Mouse (Mus musculus): Measurements from ENCODE around the gene Erp29. TPM values are rescaled to one million over a fixed set of nuclear protein-coding genes. Genes with fewer than 3 reads are reported as not detected.

The Erp29 gene
- polyA plus RNA-seq, 1 experiment from 2014 or later = 111 TPM

DNA sequence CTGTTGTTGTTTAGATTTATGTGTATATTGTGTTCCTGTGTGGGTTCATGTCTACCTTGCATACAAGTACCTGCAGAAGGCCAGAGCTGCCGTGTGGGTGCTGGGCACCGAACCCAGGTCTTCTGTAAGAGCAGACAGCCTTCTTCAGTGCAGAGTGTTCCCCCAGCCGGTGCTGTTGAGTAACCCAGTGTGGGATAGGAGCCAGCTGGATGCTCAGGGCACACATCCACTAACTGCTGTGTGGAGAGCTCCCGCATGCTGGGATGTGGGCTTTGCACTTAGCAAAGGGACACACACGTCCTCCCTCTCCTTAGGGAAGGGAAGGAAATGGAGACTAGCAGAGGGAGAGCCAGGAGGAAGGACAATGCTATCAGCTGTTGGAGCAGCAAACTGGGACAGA lies 14.2 kb downstream of the Erp29 start:
- H3K4me2 ChIP-seq (replicated peaks; ENCODE audit: low read depth, low read length) = no peak overlapping the region
- peaks cover 20% of the 10 kb centered on the region for H3K36me3 ChIP-seq (ENCODE audit: control insufficient read depth, insufficient read depth, low read length)
- H3K4me1 ChIP-seq (replicated peaks; ENCODE audit: control insufficient read depth, insufficient read depth, low read length) = no peaks in the 10 kb centered on the region
- no peaks in the 10 kb centered on the region for H3K9me3 ChIP-seq (ENCODE audit: control insufficient read depth, low read length)
- no peak overlapping the region for H3K27ac ChIP-seq (ENCODE audit: low read depth, low read length)
- H3K4me3 ChIP-seq (ENCODE audit: low read depth, low read length) = no peak overlapping the region
- ATAC-seq (ENCODE audit: low FRiP score) (no peak), DNase-seq (ENCODE audit: low spot score) (no peak)
- H3K27me3 ChIP-seq (ENCODE audit: control insufficient read depth, insufficient read depth, low read length) = no peaks in the 10 kb centered on the region
- H3K9ac ChIP-seq (ENCODE audit: low read depth, low read length) = no peak overlapping the region
- 87% methylated on average over 5 of the region's 5 CpGs for WGBS

GRCm38 (mm10) chr5:121428954-121429353 lies 23.4 kb downstream of the Erp29 start:
- ATAC-seq (ENCODE audit: low FRiP score) = no peak
- peaks cover 15% of the 10 kb centered on the region for H3K36me3 ChIP-seq (ENCODE audit: control insufficient read depth, insufficient read depth, low read length)

DNA sequence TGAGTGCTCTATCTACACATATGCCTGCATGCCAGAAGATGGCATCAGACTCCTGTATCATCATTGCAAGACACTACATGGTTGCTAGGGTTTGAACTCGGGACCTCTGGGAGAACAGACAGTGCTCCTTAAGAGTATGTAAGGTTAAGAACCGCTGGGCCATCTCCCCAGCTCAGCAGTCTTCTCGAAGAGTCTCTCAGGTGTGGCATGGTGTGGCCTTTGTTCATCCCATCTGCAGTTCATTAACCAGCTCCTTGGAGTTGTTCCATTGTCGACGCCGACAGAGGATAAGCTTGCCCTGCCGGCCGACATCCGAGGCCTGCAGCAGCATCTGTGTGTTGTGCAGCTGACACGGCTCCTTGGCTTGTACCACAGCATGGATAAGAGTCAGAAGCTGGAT lies 29.0 kb downstream of the Erp29 start:
- ATAC-seq (ENCODE audit: low FRiP score) (no peak), DNase-seq (ENCODE audit: low spot score) (no peak)
- 92% methylated on average over 10 of the region's 10 CpGs for WGBS
- Histone ChIP-seq H3K4me1 (replicated peaks; ENCODE audit: control insufficient read depth, insufficient read depth, low read length) (no peaks in the 10 kb centered on the region), H3K27me3 (ENCODE audit: control insufficient read depth, insufficient read depth, low read length) (no peaks in the 10 kb centered on the region), H3K4me3 (ENCODE audit: low read depth, low read length) (no peak overlapping the region), H3K27ac (ENCODE audit: low read depth, low read length) (no peak overlapping the region), H3K4me2 (replicated peaks; ENCODE audit: low read depth, low read length) (no peak overlapping the region), H3K36me3 (ENCODE audit: control insufficient read depth, insufficient read depth, low read length) (peaks cover 8% of the 10 kb centered on the region), H3K9me3 (ENCODE audit: control insufficient read depth, low read length) (no peaks in the 10 kb centered on the region), H3K9ac (ENCODE audit: low read depth, low read length) (no peak overlapping the region)

More at GRCm38 (mm10) chr5:121428954-121429353, 23.4 kb downstream of the Erp29 start:
- 97% methylated on average over 3 of the region's 3 CpGs for WGBS
- Histone ChIP-seq H3K4me2 (replicated peaks; ENCODE audit: low read depth, low read length) (no peak overlapping the region), H3K27ac (ENCODE audit: low read depth, low read length) (no peak overlapping the region), H3K27me3 (ENCODE audit: control insufficient read depth, insufficient read depth, low read length) (no peaks in the 10 kb centered on the region), H3K9me3 (ENCODE audit: control insufficient read depth, low read length) (no peaks in the 10 kb centered on the region), H3K9ac (ENCODE audit: low read depth, low read length) (no peak overlapping the region), H3K4me1 (replicated peaks; ENCODE audit: control insufficient read depth, insufficient read depth, low read length) (no peaks in the 10 kb centered on the region), H3K4me3 (ENCODE audit: low read depth, low read length) (no peak overlapping the region)
- DNase-seq (ENCODE audit: low spot score) = no peak

GRCm38 (mm10) chr5:121422787-121423186 lies 29.5 kb downstream of the Erp29 start:
- H3K9ac ChIP-seq (ENCODE audit: low read depth, low read length) = no peak overlapping the region
- no peak overlapping the region for H3K27ac ChIP-seq (ENCODE audit: low read depth, low read length)
- DNase-seq (ENCODE audit: low spot score) (no peak), ATAC-seq (ENCODE audit: low FRiP score) (no peak)
- WGBS = 93% methylated on average over 6 of the region's 6 CpGs
- H3K9me3 ChIP-seq (ENCODE audit: control insufficient read depth, low read length) = no peaks in the 10 kb centered on the region
- no peak overlapping the region for H3K4me3 ChIP-seq (ENCODE audit: low read depth, low read length)
- peaks cover 10% of the 10 kb centered on the region for H3K36me3 ChIP-seq (ENCODE audit: control insufficient read depth, insufficient read depth, low read length)
- no peaks in the 10 kb centered on the region for H3K27me3 ChIP-seq (ENCODE audit: control insufficient read depth, insufficient read depth, low read length)
- no peak overlapping the region for H3K4me2 ChIP-seq (replicated peaks; ENCODE audit: low read depth, low read length)
- H3K4me1 ChIP-seq (replicated peaks; ENCODE audit: control insufficient read depth, insufficient read depth, low read length) = no peaks in the 10 kb centered on the region

DNA sequence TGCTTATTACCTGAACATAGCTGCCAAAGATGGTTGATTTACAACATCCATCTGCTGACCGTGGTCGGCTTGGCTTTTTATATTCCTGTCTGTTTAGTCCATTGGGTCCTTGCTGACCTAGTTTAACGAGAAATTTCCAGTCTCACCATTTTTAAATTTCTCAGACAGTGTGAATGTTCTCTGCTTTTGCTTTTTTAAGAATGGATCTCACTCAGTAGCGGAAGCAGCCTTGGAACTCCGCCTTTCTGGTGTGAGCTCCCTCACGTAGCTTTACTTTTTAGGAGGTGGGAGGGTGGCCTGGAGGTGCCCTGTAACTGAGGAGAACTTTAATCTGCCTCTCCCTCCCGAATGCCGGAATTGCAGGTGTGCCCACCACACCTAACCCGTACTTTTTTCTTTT lies 31.6 kb downstream of the Erp29 start:
- H3K4me3 ChIP-seq (ENCODE audit: low read depth, low read length) = no peak overlapping the region
- no peaks in the 10 kb centered on the region for H3K27me3 ChIP-seq (ENCODE audit: control insufficient read depth, insufficient read depth, low read length)
- no peaks in the 10 kb centered on the region for H3K9me3 ChIP-seq (ENCODE audit: control insufficient read depth, low read length)
- no peak overlapping the region for H3K27ac ChIP-seq (ENCODE audit: low read depth, low read length)
- peaks cover 18% of the 10 kb centered on the region for H3K36me3 ChIP-seq (ENCODE audit: control insufficient read depth, insufficient read depth, low read length)
- no peak overlapping the region for H3K4me2 ChIP-seq (replicated peaks; ENCODE audit: low read depth, low read length)
- no peak for DNase-seq (ENCODE audit: low spot score)
- no peaks in the 10 kb centered on the region for H3K4me1 ChIP-seq (replicated peaks; ENCODE audit: control insufficient read depth, insufficient read depth, low read length)
- no peak overlapping the region for H3K9ac ChIP-seq (ENCODE audit: low read depth, low read length)
- no peak for ATAC-seq (ENCODE audit: low FRiP score)
- 96% methylated on average over 9 of the region's 9 CpGs for WGBS

- no peak for ATAC-seq (ENCODE audit: low FRiP score)
- peaks cover 10% of the 10 kb centered on the region for H3K36me3 ChIP-seq (ENCODE audit: control insufficient read depth, insufficient read depth, low read length)
- no peak overlapping the region for H3K4me2 ChIP-seq (replicated peaks; ENCODE audit: low read depth, low read length)
Measured at GRCm38 (mm10) chr5:121410975-121411374, 41.3 kb downstream of the Erp29 start.

GRCm38 (mm10) chr5:121407856-121408255 lies 44.5 kb downstream of the Erp29 start:
- WGBS = 91% methylated on average over 8 of the region's 8 CpGs
- Histone ChIP-seq H3K4me2 (replicated peaks; ENCODE audit: low read depth, low read length) (no peak overlapping the region), H3K9ac (ENCODE audit: low read depth, low read length) (no peak overlapping the region), H3K4me1 (replicated peaks; ENCODE audit: control insufficient read depth, insufficient read depth, low read length) (no peaks in the 10 kb centered on the region), H3K27me3 (ENCODE audit: control insufficient read depth, insufficient read depth, low read length) (no peaks in the 10 kb centered on the region), H3K36me3 (ENCODE audit: control insufficient read depth, insufficient read depth, low read length) (peaks cover 4% of the 10 kb centered on the region; the same call in 1 of the 2 replicates), H3K4me3 (ENCODE audit: low read depth, low read length) (no peak overlapping the region), H3K27ac (ENCODE audit: low read depth, low read length) (no peak overlapping the region), H3K9me3 (ENCODE audit: control insufficient read depth, low read length) (no peaks in the 10 kb centered on the region)
- DNase-seq (ENCODE audit: low spot score) (no peak), ATAC-seq (ENCODE audit: low FRiP score) (no peak)

More at GRCm38 (mm10) chr5:121410975-121411374, 41.3 kb downstream of the Erp29 start:
- Histone ChIP-seq H3K27me3 (ENCODE audit: control insufficient read depth, insufficient read depth, low read length) (no peaks in the 10 kb centered on the region), H3K4me1 (replicated peaks; ENCODE audit: control insufficient read depth, insufficient read depth, low read length) (no peaks in the 10 kb centered on the region), H3K27ac (ENCODE audit: low read depth, low read length) (no peak overlapping the region), H3K4me3 (ENCODE audit: low read depth, low read length) (no peak overlapping the region), H3K9ac (ENCODE audit: low read depth, low read length) (no peak overlapping the region), H3K9me3 (ENCODE audit: control insufficient read depth, low read length) (no peaks in the 10 kb centered on the region)
- whole genome bisulfite sequencing = 98% methylated on average over 4 of the region's 4 CpGs
- no peak for DNase-seq (ENCODE audit: low spot score)

DNA sequence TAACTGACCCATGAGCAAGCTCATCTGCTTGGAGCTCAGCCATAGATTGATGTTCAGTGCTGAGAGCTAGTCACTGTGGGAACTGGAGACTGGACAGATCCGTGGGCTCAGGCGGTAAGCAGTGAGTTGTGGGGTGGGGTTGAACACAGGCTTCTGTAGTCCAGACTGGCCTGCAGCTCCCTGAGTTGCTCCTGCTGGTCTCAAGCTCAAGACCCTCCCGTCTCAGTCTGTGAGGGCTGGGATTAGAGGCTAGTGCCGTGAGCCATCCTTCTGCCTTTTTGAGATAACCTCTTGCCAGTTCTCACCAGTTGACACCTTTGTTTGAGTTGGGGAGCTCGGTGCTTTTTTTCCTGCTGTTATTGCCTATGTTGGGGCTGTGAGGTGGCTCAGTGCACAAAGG lies 51.5 kb downstream of the Erp29 start:
- no peak overlapping the region for H3K4me3 ChIP-seq (ENCODE audit: low read depth, low read length)
- no peaks in the 10 kb centered on the region; the same call in 1 of the 2 replicates for H3K4me1 ChIP-seq (replicated peaks; ENCODE audit: control insufficient read depth, insufficient read depth, low read length)
- no peaks in the 10 kb centered on the region for H3K27me3 ChIP-seq (ENCODE audit: control insufficient read depth, insufficient read depth, low read length)
- ATAC-seq (ENCODE audit: low FRiP score) (no peak), DNase-seq (ENCODE audit: low spot score) (no peak)
- no peaks in the 10 kb centered on the region for H3K36me3 ChIP-seq (ENCODE audit: control insufficient read depth, insufficient read depth, low read length)
- H3K9me3 ChIP-seq (ENCODE audit: control insufficient read depth, low read length) = no peaks in the 10 kb centered on the region
- no peak overlapping the region for H3K9ac ChIP-seq (ENCODE audit: low read depth, low read length)
- WGBS = 88% methylated on average over 5 of the region's 5 CpGs
- H3K4me2 ChIP-seq (replicated peaks; ENCODE audit: low read depth, low read length) = no peak overlapping the region
- H3K27ac ChIP-seq (ENCODE audit: low read depth, low read length) = no peak overlapping the region

- no peak overlapping the region for H3K9ac ChIP-seq (ENCODE audit: low read depth, low read length)
- H3K9me3 ChIP-seq (ENCODE audit: control insufficient read depth, low read length) = no peaks in the 10 kb centered on the region
- 74% methylated on average over 5 of the region's 5 CpGs for WGBS
- ATAC-seq (ENCODE audit: low FRiP score) = no peak
- no peak overlapping the region for H3K4me3 ChIP-seq (ENCODE audit: low read depth, low read length)
- no peak for DNase-seq (ENCODE audit: low spot score)
- H3K4me1 ChIP-seq (replicated peaks; ENCODE audit: control insufficient read depth, insufficient read depth, low read length) = no peaks in the 10 kb centered on the region; the same call in 1 of the 2 replicates
- no peak overlapping the region for H3K27ac ChIP-seq (ENCODE audit: low read depth, low read length)
- H3K4me2 ChIP-seq (replicated peaks; ENCODE audit: low read depth, low read length) = no peak overlapping the region
- no peaks in the 10 kb centered on the region for H3K36me3 ChIP-seq (ENCODE audit: control insufficient read depth, insufficient read depth, low read length)
- H3K27me3 ChIP-seq (ENCODE audit: control insufficient read depth, insufficient read depth, low read length) = no peaks in the 10 kb centered on the region
Measured at GRCm38 (mm10) chr5:121400064-121400463, 52.2 kb downstream of the Erp29 start.
